Mouse (Mus musculus): ENCODE measurements around the gene Id3. TPM values are rescaled to one million over a fixed set of nuclear protein-coding genes. Genes with fewer than 3 reads are reported as not detected.

Gene Id3
- total and polyA plus RNA-seq, 3 experiments = 18.3 to 116 (median 85.5) TPM

DNA sequence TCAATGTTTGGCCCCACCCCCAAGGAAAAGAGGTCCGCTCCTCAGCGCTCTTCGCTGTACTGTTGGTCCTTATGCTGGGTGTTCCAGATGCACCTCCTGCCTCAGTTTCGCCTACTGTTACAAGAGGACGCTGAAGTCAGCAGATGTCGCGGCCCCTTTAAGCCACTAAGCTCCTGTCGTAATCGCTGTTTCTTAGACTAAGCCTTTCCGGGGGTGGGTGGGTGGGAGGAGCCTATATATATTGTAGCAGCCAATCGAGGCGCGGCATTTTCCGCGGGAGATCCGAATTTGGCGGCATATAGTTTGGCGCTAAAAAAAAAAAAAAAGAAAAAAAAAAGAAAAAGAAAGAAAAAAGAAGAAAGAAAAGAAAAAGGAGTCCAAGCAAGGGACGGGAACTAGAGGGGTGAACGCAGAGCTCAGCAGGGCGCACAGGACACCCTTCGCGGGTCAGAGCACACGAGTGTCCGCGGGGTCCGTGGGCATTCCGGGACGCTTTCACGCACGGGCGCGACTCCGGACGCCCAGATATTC is 28.8 kb downstream of the Id3 start, which contains the start of gene E2f2:
TSS of gene E2f2 (plus strand) at position 384 of the 531 bp plus-strand sequence.
- H3K4me2 ChIP-seq (ENCODE audit: insufficient read depth, low read depth, poor library complexity, severe bottlenecking) = peak within 1 kb of the TSS; percentile 95
- peak; percentile 81 for DNase-seq (ENCODE audit: extremely low read depth)
- in situ Hi-C loops (cut with MboI; ENCODE audit: low pct_ligation_motif_present, low pct_unique_long_range_greater_than_20kb, low sequenced_read_pairs) (no loop called here), dilution Hi-C loops (cut with MboI; ENCODE audit: extremely low pct_ligation_motif_present, extremely low pct_unique_long_range_greater_than_20kb, low sequenced_read_pairs) (no loop called here)
- peak within 1 kb of the TSS; percentile 81 for H3K27ac ChIP-seq (ENCODE audit: insufficient read depth, low read depth)
- 0 out of 2 replicates have a peak, but pooled peaks have one; percentile 43 for TF ChIP-seq POLR2A (IDR thresholded peaks at IDR 0.05; ENCODE audit: low read depth, low read length)
- TF ChIP-seq USF2 (conservative IDR thresholded peaks at IDR 0.05; ENCODE audit: low read depth, low read length) = no peak
- peak; percentile 96 for TF ChIP-seq ZNF384 (IDR thresholded peaks at IDR 0.05; ENCODE audit: low read depth, low read length)
- TF ChIP-seq NRF1 (IDR thresholded peaks at IDR 0.05; ENCODE audit: low read depth, low read length) = no peak
- TF ChIP-seq SMC3 (IDR thresholded peaks at IDR 0.05; ENCODE audit: low read depth, low read length) = no peak
- TF ChIP-seq BHLHE40 (IDR thresholded peaks at IDR 0.05; ENCODE audit: low read depth, low read length) = 0 out of 2 replicates have a peak, but pooled peaks have one; percentile 32
- peak; percentile 53; the same call in 1 of the 2 replicates for TF ChIP-seq NELFE (IDR thresholded peaks at IDR 0.05; ENCODE audit: low read depth, low read length)
- no peak for TF ChIP-seq GABPA (IDR thresholded peaks at IDR 0.05; ENCODE audit: insufficient replicate concordance, low read depth, low read length)
- TF ChIP-seq POLR2AphosphoS2 (IDR thresholded peaks at IDR 0.05; ENCODE audit: low read depth, low read length) = no peak
- peak; percentile 53; the same call in 1 of the 2 replicates for TF ChIP-seq MYC (IDR thresholded peaks at IDR 0.05; ENCODE audit: low read depth, low read length)
- TF ChIP-seq KAT2A (IDR thresholded peaks at IDR 0.05; ENCODE audit: insufficient replicate concordance, low read length) = peak; percentile 72; the same call in 1 of the 2 replicates
- peak; percentile 97 for TF ChIP-seq SIN3A (IDR thresholded peaks at IDR 0.05; ENCODE audit: low read length)
- TF ChIP-seq CHD1 (IDR thresholded peaks at IDR 0.05; ENCODE audit: low read depth, low read length) = peak; percentile 70; the same call in 1 of the 2 replicates
- peak; percentile 99 for TF ChIP-seq E2F4 (IDR thresholded peaks at IDR 0.05; ENCODE audit: insufficient replicate concordance, low read depth, low read length)
- peak; percentile 53; the same call in 1 of the 2 replicates for TF ChIP-seq MXI1 (IDR thresholded peaks at IDR 0.05; ENCODE audit: low read depth, low read length)
- peak; percentile 34 for TF ChIP-seq HCFC1 (IDR thresholded peaks at IDR 0.05; ENCODE audit: low read depth, low read length)
- no peak for TF ChIP-seq ZC3H11A (IDR thresholded peaks at IDR 0.05; ENCODE audit: low read depth, low read length)
- peaks cover 0 to 4% of the 10 kb centered on the region in 2 experiments for H3K36me3 ChIP-seq (replicated peaks in 1 of 2; ENCODE audit: control insufficient read depth in 1 of 2, insufficient read depth in 1 of 2, low read length in 1 of 2)
- peak within 1 kb of the TSS; percentile 72 to 83 (median 76) for H3K4me3 ChIP-seq (replicated peaks in 1 of 3; ENCODE audit: low read depth in 2 of 3, low read length in 2 of 3, poor library complexity in 1 of 3)
- H3K79me2 ChIP-seq (replicated peaks; ENCODE audit: control insufficient read depth, extremely low read depth, insufficient read depth, poor library complexity, severe bottlenecking) = peaks cover 29% of the 10 kb centered on the region
- peak within 1 kb of the TSS; percentile 77 for H3K9ac ChIP-seq (ENCODE audit: insufficient read depth, low read depth)
- peaks cover 9% of the 10 kb centered on the region for H3K27me3 ChIP-seq (replicated peaks)
- no peaks in the 10 kb centered on the region for H3K9me3 ChIP-seq (replicated peaks; ENCODE audit: low read length)
- H3K4me1 ChIP-seq (ENCODE audit: control insufficient read depth in 1 of 2, insufficient read depth in 2 of 2) = peaks cover 20 to 41% of the 10 kb centered on the region in 2 experiments

DNA sequence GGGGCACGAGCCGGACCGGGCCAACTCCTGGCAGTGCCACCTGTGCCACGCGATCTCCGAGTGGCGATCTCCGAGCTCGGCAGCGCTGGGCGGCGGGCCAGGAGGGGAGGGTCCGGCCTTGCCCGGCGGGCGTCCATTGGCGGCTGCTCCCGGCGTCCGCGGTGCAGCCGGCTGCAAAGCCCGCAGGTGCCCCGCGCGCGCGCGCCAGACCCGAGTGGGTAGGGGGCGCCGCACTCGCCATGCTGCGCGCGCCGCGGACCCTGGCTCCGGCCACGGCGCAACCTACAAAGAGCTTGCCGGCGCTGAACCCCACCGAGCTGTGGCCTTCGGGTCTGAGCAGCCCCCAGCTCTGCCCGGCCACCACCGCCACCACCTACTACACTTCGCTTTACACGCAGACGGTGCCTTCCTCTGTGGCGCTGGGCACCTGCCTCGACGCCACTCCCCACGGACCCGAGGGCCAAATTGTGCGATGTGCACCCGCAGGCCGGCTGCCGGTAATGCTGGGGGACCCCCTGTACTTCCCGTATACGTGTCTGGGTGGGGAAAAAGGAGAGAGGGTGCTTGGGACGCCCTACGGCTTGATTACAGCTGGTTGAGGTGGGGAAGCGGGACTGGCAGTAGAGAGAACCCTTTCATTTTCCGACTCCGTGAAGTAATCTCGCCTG is 29.4 kb downstream of the Id3 start:
- Histone ChIP-seq H3K27me3 (replicated peaks) (peaks cover 9% of the 10 kb centered on the region), H3K9me3 (replicated peaks; ENCODE audit: low read length) (no peaks in the 10 kb centered on the region), H3K79me2 (replicated peaks; ENCODE audit: control insufficient read depth, extremely low read depth, insufficient read depth, poor library complexity, severe bottlenecking) (peaks cover 29% of the 10 kb centered on the region), H3K27ac (ENCODE audit: insufficient read depth, low read depth) (peak overlapping the region; percentile 81), H3K4me1 (ENCODE audit: control insufficient read depth in 1 of 2, insufficient read depth in 2 of 2) (peaks cover 24 to 47% of the 10 kb centered on the region in 2 experiments), H3K4me2 (ENCODE audit: insufficient read depth, low read depth, poor library complexity, severe bottlenecking) (peak overlapping the region; percentile 95), H3K36me3 (replicated peaks in 1 of 2; ENCODE audit: control insufficient read depth in 1 of 2, insufficient read depth in 1 of 2, low read length in 1 of 2) (peaks cover 0 to 4% of the 10 kb centered on the region in 2 experiments), H3K9ac (ENCODE audit: insufficient read depth, low read depth) (peak overlapping the region; percentile 76), H3K4me3 (replicated peaks in 1 of 3; ENCODE audit: low read depth in 2 of 3, low read length in 2 of 3, poor library complexity in 1 of 3) (peak overlapping the region; percentile 72 to 83 (median 76))
- no peak for DNase-seq (ENCODE audit: extremely low read depth)
- in situ Hi-C loops (cut with MboI; ENCODE audit: low pct_ligation_motif_present, low pct_unique_long_range_greater_than_20kb, low sequenced_read_pairs) = no loop called here
- dilution Hi-C loops (cut with MboI; ENCODE audit: extremely low pct_ligation_motif_present, extremely low pct_unique_long_range_greater_than_20kb, low sequenced_read_pairs) = no loop called here
- peak; percentile 60 for TF ChIP-seq NRF1 (IDR thresholded peaks at IDR 0.05; ENCODE audit: low read depth, low read length)
- TF ChIP-seq MAX (IDR thresholded peaks at IDR 0.05; ENCODE audit: low read length) = 0 out of 2 replicates have a peak, but pooled peaks have one; percentile 16
- no peak for TF ChIP-seq ETS1 (conservative IDR thresholded peaks at IDR 0.05; ENCODE audit: low read depth, low read length)

Data from CH12.LX (cell line).